Mouse (Mus musculus): ENCODE data around the gene Gne. TPM values are rescaled to one million over a fixed set of nuclear protein-coding genes. Genes with fewer than 3 reads are reported as not detected.
A peak's percentile ranks its signal among the peaks of the same experiment; 100 is the strongest.

Gne gene
- total RNA-seq, 2 experiments from 2014 or later, result 25.7 to 28.7 TPM

- intact Hi-C loops (cut with DNase I), result no loop called here
- DNase-seq (ENCODE audit: low spot score), result no peak
Measured at GRCm38 (mm10) chr4:44031521-44031920, 52.5 kb downstream of the Gne start.

- intact Hi-C loops (cut with DNase I), result no loop called here
- DNase-seq (ENCODE audit: low spot score), result no peak
Measured at GRCm38 (mm10) chr4:44029661-44030066, 54.3 kb downstream of the Gne start.

- intact Hi-C loops (cut with DNase I), result no loop called here
Measured at GRCm38 (mm10) chr4:44028303-44029135, 55.5 kb downstream of the Gne start.

GRCm38 (mm10) chr4:44025570-44025969 is 58.4 kb downstream of the Gne start:
- DNase-seq (ENCODE audit: low spot score), result no peak
- intact Hi-C loops (cut with DNase I), result no loop called here

More at GRCm38 (mm10) chr4:44028303-44029135, 55.5 kb downstream of the Gne start:
- no peak for DNase-seq (ENCODE audit: low spot score)

GRCm38 (mm10) chr4:44024241-44024640 is 59.7 kb downstream of the Gne start:
- DNase-seq (ENCODE audit: low spot score), result no peak
- intact Hi-C loops (cut with DNase I), result no loop called here

- no peak for DNase-seq (ENCODE audit: low spot score)
- intact Hi-C loops (cut with DNase I), result no loop called here
Measured at GRCm38 (mm10) chr4:44023681-44024080, 60.3 kb downstream of the Gne start.

GRCm38 (mm10) chr4:44022766-44023165 is 61.2 kb downstream of the Gne start:
- no peak for DNase-seq (ENCODE audit: low spot score)
- intact Hi-C loops (cut with DNase I), result no loop called here

- intact Hi-C loops (cut with DNase I), result no loop called here
- no peak for DNase-seq (ENCODE audit: low spot score)
Measured at GRCm38 (mm10) chr4:44022323-44022722, 61.7 kb downstream of the Gne start.

GRCm38 (mm10) chr4:44016791-44017190 is 67.2 kb downstream of the Gne start:
- no peak for DNase-seq (ENCODE audit: low spot score)
- intact Hi-C loops (cut with DNase I), result no loop called here

GRCm38 (mm10) chr4:44016071-44016470 is 67.9 kb downstream of the Gne start:
- intact Hi-C loops (cut with DNase I), result no loop called here
- no peak for DNase-seq (ENCODE audit: low spot score)

- intact Hi-C loops (cut with DNase I), result no loop called here
- DNase-seq (ENCODE audit: low spot score), result no peak
Measured at GRCm38 (mm10) chr4:44013391-44014070, 70.4 kb downstream of the Gne start.

GRCm38 (mm10) chr4:44012376-44013367 is 71.3 kb downstream of the Gne start:
- intact Hi-C loops (cut with DNase I), result no loop called here

GRCm38 (mm10) chr4:44011799-44012198 is 72.2 kb downstream of the Gne start:
- DNase-seq (ENCODE audit: low spot score), result no peak
- intact Hi-C loops (cut with DNase I), result no loop called here

More at GRCm38 (mm10) chr4:44012376-44013367, 71.3 kb downstream of the Gne start:
- DNase-seq (ENCODE audit: low spot score), result peak; percentile 93

GRCm38 (mm10) chr4:44010893-44011292 is 73.1 kb downstream of the Gne start:
- intact Hi-C loops (cut with DNase I), result no loop called here
- no peak for DNase-seq (ENCODE audit: low spot score)

GRCm38 (mm10) chr4:44010176-44010575 is 73.8 kb downstream of the Gne start:
- intact Hi-C loops (cut with DNase I), result no loop called here

GRCm38 (mm10) chr4:44004623-44005409 is 79.2 kb downstream of the Gne start:
- intact Hi-C loops (cut with DNase I), result no loop called here
- no peak for DNase-seq (ENCODE audit: low spot score)

More at GRCm38 (mm10) chr4:44010176-44010575, 73.8 kb downstream of the Gne start:
- no peak for DNase-seq (ENCODE audit: low spot score)

- no peak for DNase-seq (ENCODE audit: low spot score)
- intact Hi-C loops (cut with DNase I), result no loop called here
Measured at GRCm38 (mm10) chr4:44004126-44004525, 79.9 kb downstream of the Gne start, which contains the start of gene Clta. Gene Clta, plus strand, starts transcription at chr4:44004452.

GRCm38 (mm10) chr4:44003622-44004021 is 80.4 kb downstream of the Gne start:
- no peak for DNase-seq (ENCODE audit: low spot score)
- intact Hi-C loops (cut with DNase I), result no loop called here

GRCm38 (mm10) chr4:43994342-43994741 is 89.6 kb downstream of the Gne start:
- DNase-seq (ENCODE audit: low spot score), result no peak
- intact Hi-C loops (cut with DNase I), result no loop called here
